Mouse (Mus musculus) E14TG2a.4 (cell line): Measurements from ENCODE around the gene App.

ENCODE experiments used
- H3K27me3 ChIP-seq: 2 replicates; pipeline ENCODE4 v1.6.1; 2014; ENCODE audit warnings: low read length, control low read depth; ENCODE audit not compliant: insufficient read depth
- H3K36me3 ChIP-seq: 2 replicates; pipeline ENCODE4 v1.6.1; 2014; ENCODE audit warnings: low read length, control low read depth; ENCODE audit not compliant: insufficient read depth
- H3K4me1 ChIP-seq: replicated peaks from 2 replicates; pipeline ENCODE4 v1.6.1; 2014; ENCODE audit warnings: low read depth, low read length, control low read depth
- H3K4me3 ChIP-seq: replicated peaks from 2 replicates; pipeline ENCODE4 v1.5.1; 2014; ENCODE audit warnings: mild to moderate bottlenecking, low read length
- H3K9me3 ChIP-seq: 2 replicates; pipeline ENCODE4 v1.6.1; 2014; ENCODE audit warnings: low read length, control low read depth
- CTCF ChIP-seq: conservative IDR thresholded peaks from 2 replicates; pipeline ENCODE4 v1.5.1; 2014; ENCODE audit warnings: low read length
- NANOG ChIP-seq: IDR thresholded peaks from 2 replicates; pipeline ENCODE4 v1.6.1; 2014; ENCODE audit warnings: borderline replicate concordance, low read length, mixed read lengths
- POU5F1 ChIP-seq: IDR thresholded peaks from 2 replicates; pipeline ENCODE4 v1.6.1; 2014; ENCODE audit warnings: low read length, borderline replicate concordance

Gene App

DNA sequence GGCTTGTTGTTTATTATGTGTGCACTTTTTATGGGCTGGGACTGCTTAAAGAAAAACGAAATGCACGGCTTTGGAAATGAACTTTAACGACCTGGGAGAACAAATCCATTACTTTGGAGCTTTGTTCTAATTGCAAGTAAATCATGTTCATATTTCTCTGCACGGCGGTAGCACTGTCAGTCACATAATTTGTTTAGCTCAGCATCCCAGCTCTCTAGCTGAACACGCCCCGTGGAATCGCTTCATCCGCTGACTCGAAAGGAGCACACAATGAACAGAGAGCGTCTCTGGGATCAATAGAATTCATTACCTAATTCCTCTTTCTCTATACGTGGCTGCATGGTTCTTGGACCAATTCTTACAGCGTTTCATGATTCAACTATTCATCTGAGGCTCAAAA is 207.5 kb downstream of the App start:
- no peaks in the 10 kb centered on the region for H3K36me3 ChIP-seq
- no peaks in the 10 kb centered on the region for H3K27me3 ChIP-seq
- no peaks in the 10 kb centered on the region for H3K9me3 ChIP-seq
- peaks cover 5% of the 10 kb centered on the region; the same call in 1 of the 2 replicates for H3K4me1 ChIP-seq
- H3K4me3 ChIP-seq, result no peak overlapping the region
- no peak for TF ChIP-seq NANOG
- no peak for TF ChIP-seq POU5F1

DNA sequence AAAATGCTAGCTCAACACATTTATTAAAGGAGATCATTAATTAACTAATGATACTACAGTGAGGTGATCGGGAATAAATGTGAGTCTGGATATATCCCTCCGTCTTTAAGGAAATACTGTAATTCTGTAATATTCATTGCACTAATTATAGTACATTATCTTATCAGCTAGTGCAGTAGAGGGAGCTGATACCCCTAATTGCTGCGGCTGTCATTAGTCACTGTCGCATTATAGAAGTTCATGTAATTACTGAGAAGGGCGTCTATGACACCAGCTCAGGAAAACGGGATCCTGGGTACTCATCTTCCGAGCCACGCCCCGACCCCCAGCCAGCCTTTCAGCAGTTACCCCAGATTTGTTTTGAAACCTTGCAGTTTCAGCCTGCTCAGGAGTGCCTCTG is 209.6 kb downstream of the App start:
- Histone ChIP-seq H3K36me3 (no peaks in the 10 kb centered on the region), H3K4me3 (no peak overlapping the region), H3K27me3 (no peaks in the 10 kb centered on the region; the same call in 1 of the 2 replicates), H3K9me3 (no peaks in the 10 kb centered on the region), H3K4me1 (peaks cover 5% of the 10 kb centered on the region; the same call in 1 of the 2 replicates)
- TF ChIP-seq NANOG (no peak), CTCF (no peak), POU5F1 (no peak)

DNA sequence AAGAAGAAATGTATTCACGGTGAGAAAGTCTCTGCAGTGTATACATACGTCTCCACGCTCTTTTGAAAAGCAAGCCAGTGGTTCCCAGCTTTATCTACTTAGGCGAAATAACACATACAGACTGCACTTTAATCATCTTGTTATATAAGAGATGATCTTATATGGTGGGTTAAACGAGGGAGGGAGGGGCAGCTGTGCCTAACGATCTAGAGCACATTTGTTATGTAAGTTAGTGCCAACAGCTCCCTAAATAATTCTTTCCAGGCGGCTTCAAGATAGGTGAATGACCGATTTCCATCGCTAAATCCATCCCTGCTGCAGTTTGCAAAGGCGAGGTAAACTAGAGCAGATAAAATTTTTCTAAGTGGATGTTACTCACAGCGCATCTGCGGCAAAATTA is 210.0 kb downstream of the App start:
- Histone ChIP-seq H3K36me3 (no peaks in the 10 kb centered on the region), H3K9me3 (no peaks in the 10 kb centered on the region), H3K4me3 (no peak overlapping the region), H3K27me3 (no peaks in the 10 kb centered on the region; the same call in 1 of the 2 replicates), H3K4me1 (peaks cover 5% of the 10 kb centered on the region; the same call in 1 of the 2 replicates)
- TF ChIP-seq CTCF (no peak), NANOG (no peak), POU5F1 (no peak)

DNA sequence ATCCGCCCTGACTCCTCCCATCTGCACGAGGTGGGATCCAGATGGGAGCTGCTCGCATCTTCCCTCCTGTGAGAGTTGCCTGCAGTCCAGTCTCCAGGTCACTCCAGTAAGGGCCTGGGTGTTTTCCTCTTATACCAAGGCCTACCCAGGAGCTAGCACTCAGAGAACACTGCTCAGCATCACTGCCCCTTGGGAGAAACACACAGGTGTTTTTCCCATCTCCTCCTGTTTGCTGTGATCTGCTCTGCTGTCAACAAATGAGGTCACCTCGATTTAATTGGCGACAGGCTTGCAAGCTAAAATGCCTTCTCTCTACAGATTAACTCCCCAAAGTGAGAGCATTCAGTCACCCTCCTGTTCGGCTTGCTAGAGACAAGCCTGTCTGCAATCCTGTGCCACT is 216.3 kb downstream of the App start:
- Histone ChIP-seq H3K27me3 (no peaks in the 10 kb centered on the region; the same call in 1 of the 2 replicates), H3K9me3 (no peaks in the 10 kb centered on the region), H3K4me3 (no peak overlapping the region), H3K36me3 (no peaks in the 10 kb centered on the region), H3K4me1 (peaks cover 14% of the 10 kb centered on the region)
- TF ChIP-seq CTCF (no peak), NANOG (no peak), POU5F1 (no peak)

DNA sequence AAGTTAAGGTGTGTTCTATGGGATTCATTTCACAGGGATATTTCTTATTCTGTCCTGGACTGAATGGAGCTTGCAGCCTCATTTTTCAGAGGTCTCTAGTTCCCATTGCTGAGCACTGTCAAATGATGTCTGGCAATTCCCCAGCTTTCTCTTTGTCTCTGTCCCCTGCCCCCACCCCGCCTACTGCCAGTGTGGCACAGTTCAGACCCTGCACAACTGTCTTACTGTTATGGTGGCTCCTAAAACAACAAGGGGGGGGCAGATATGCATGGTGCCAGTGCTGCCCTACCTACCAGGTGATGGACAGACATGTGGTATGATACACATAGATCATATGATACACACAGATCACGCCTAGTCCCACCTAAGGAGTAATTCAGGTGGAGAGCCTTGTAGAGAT is 216.9 kb downstream of the App start:
- H3K4me1 ChIP-seq, result peaks cover 14% of the 10 kb centered on the region
- H3K36me3 ChIP-seq, result no peaks in the 10 kb centered on the region
- TF ChIP-seq CTCF (no peak), POU5F1 (no peak), NANOG (no peak)
- H3K9me3 ChIP-seq, result no peaks in the 10 kb centered on the region
- H3K27me3 ChIP-seq, result no peaks in the 10 kb centered on the region; the same call in 1 of the 2 replicates
- no peak overlapping the region for H3K4me3 ChIP-seq

DNA sequence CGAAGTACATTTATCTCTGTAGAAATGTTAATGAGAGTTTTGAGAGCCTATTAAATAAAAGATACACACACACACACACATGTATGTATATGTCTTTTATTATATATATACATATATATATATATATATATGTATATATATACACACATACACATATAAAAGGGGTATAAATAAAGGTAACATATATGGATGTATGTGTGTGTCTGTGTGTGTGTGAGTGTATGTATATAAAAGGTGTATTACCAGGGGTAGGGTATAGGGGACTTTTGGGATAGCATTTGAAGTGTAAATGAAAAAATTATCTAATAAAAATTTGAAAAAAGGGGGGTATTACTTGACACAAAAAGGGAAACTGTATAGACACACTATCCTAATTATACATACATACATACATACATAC is 217.7 kb downstream of the App start:
- Histone ChIP-seq H3K4me3 (no peak overlapping the region), H3K27me3 (no peaks in the 10 kb centered on the region; the same call in 1 of the 2 replicates), H3K9me3 (no peaks in the 10 kb centered on the region), H3K4me1 (peaks cover 14% of the 10 kb centered on the region), H3K36me3 (no peaks in the 10 kb centered on the region)
- no peak for TF ChIP-seq POU5F1
- no peak for TF ChIP-seq CTCF
- no peak for TF ChIP-seq NANOG

DNA sequence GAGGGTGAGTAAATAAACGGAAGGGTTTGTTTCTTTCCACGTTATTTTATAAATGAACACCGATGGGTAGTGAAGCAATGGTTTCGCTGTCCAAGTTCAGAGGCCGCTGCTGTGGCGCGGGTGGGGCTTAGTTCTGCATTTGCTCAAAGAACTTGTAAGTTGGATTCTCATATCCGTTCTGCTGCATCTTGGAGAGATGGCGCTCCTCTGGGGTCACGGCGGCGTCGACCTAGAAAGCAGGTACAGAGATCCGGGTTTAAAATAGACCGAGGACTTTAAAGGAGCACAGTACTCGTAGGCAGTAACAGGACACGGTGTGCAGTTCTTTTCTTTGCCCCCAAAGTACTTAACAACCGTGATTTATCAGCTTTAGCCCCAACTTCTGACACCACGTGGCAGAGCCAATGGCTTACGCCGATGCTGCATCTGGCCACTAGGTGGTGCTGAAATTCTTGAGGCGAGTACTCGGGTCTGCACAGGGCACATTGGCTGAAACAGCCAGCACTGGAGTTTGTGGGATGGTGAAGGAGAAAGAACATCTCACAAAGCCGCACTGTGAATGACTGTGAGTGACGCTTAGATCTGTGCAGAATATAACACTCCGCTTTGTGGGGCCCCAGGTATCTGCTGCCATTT is 218.2 kb downstream of the App start:
- H3K9me3 ChIP-seq, result no peaks in the 10 kb centered on the region
- H3K36me3 ChIP-seq, result no peaks in the 10 kb centered on the region
- H3K4me3 ChIP-seq, result peak overlapping the region; percentile 39
- TF ChIP-seq POU5F1 (no peak), NANOG (no peak), CTCF (peak; percentile 99)
- no peaks in the 10 kb centered on the region; the same call in 1 of the 2 replicates for H3K27me3 ChIP-seq
- H3K4me1 ChIP-seq, result peaks cover 14% of the 10 kb centered on the region

DNA sequence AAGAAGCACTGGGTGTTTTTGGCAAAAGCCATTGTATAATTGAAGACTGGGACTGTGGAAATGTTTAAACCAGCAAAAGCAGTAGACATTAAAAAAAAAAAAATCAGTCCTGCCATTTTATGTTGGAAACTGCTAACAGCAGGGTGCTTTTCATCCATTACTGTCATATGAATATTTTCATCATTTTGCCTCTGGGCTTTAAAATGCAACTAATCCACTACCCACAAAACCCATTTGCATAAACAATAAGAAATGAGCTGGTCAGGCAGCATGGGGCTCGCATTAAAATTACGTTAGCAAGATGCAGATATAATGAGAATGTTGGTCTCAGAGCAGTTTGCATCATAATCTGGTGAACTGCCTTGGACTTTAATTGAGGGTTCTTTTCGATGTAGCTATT is 242.5 kb downstream of the App start:
- H3K36me3 ChIP-seq, result no peaks in the 10 kb centered on the region
- H3K4me3 ChIP-seq, result no peak overlapping the region
- H3K9me3 ChIP-seq, result no peaks in the 10 kb centered on the region
- no peaks in the 10 kb centered on the region for H3K4me1 ChIP-seq
- TF ChIP-seq NANOG, result no peak
- TF ChIP-seq POU5F1, result no peak
- TF ChIP-seq CTCF, result no peak
- no peaks in the 10 kb centered on the region for H3K27me3 ChIP-seq

DNA sequence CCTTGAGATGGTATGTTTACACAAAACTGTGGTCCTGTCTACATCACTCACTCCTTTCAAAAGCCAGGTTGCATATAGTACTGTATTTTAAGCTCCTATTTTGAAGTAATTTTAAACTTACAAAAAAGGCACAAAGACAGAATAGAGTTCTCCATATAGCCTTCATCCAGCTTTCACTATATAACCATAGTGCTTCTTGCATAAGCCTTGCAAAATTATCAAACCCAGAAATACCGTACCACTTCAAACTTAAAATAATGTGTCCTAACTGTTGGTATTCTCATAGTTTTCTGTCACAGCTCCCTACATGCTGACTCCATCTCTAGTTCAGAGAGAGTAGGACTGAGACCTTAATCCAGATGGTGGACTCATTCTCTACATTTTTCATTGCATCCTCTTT is 245.7 kb downstream of the App start:
- H3K9me3 ChIP-seq, result no peaks in the 10 kb centered on the region
- no peaks in the 10 kb centered on the region for H3K27me3 ChIP-seq
- no peak overlapping the region for H3K4me3 ChIP-seq
- TF ChIP-seq POU5F1, result no peak
- H3K36me3 ChIP-seq, result no peaks in the 10 kb centered on the region
- H3K4me1 ChIP-seq, result no peaks in the 10 kb centered on the region
